Mouse (Mus musculus): ENCODE data around the gene Ildr2. TPM values are rescaled to one million over a fixed set of nuclear protein-coding genes. Genes with fewer than 3 reads are reported as not detected.

Gene Ildr2
- polyA plus RNA-seq, 1 experiment: 3.4 TPM

GRCm38 (mm10) chr1:166315706-166316105 lies 61.8 kb downstream of the Ildr2 start:
- H3K4me1 ChIP-seq (ENCODE audit: control insufficient read depth, insufficient read depth, low read length): peaks cover 7% of the 10 kb centered on the region; the same call in 1 of the 2 replicates
- WGBS: 10% methylated on average over 4 of the region's 4 CpGs
- no peak overlapping the region for H3K4me3 ChIP-seq (replicated peaks; ENCODE audit: insufficient read depth, low read depth, low read length)
- no peak for TF ChIP-seq POLR2A (IDR thresholded peaks at IDR 0.05; ENCODE audit: borderline replicate concordance, insufficient read depth, low read length)
- no peak for TF ChIP-seq CTCF (IDR thresholded peaks at IDR 0.05; ENCODE audit: borderline replicate concordance, insufficient read depth, low read depth, low read length)
- H3K27me3 ChIP-seq (ENCODE audit: control insufficient read depth, insufficient read depth, low read length): no peaks in the 10 kb centered on the region
- no peak overlapping the region for H3K27ac ChIP-seq (ENCODE audit: insufficient read depth, low read length)
- peak; percentile 24 to 43 for DNase-seq

GRCm38 (mm10) chr1:166319132-166319698 lies 65.3 kb downstream of the Ildr2 start:
- H3K4me3 ChIP-seq (replicated peaks; ENCODE audit: insufficient read depth, low read depth, low read length): no peak overlapping the region
- no peaks in the 10 kb centered on the region; the same call in 1 of the 2 replicates for H3K27me3 ChIP-seq (ENCODE audit: control insufficient read depth, insufficient read depth, low read length)
- DNase-seq: peak; percentile 55 to 68
- no peaks in the 10 kb centered on the region; the same call in 1 of the 2 replicates for H3K4me1 ChIP-seq (ENCODE audit: control insufficient read depth, insufficient read depth, low read length)
- WGBS: 18% methylated on average over 4 of the region's 4 CpGs
- no peak overlapping the region for H3K27ac ChIP-seq (ENCODE audit: insufficient read depth, low read length)
- TF ChIP-seq CTCF (IDR thresholded peaks at IDR 0.05; ENCODE audit: borderline replicate concordance, insufficient read depth, low read depth, low read length) (peak; percentile 73), POLR2A (IDR thresholded peaks at IDR 0.05; ENCODE audit: borderline replicate concordance, insufficient read depth, low read length) (no peak)

- Histone ChIP-seq H3K27me3 (ENCODE audit: control insufficient read depth, insufficient read depth, low read length) (no peaks in the 10 kb centered on the region; the same call in 1 of the 2 replicates), H3K27ac (ENCODE audit: insufficient read depth, low read length) (no peak overlapping the region), H3K4me3 (replicated peaks; ENCODE audit: insufficient read depth, low read depth, low read length) (no peak overlapping the region), H3K4me1 (ENCODE audit: control insufficient read depth, insufficient read depth, low read length) (0 out of 2 replicates have a peak, but pooled peaks cover 2% of the 10 kb centered on the region)
- TF ChIP-seq CTCF (IDR thresholded peaks at IDR 0.05; ENCODE audit: borderline replicate concordance, insufficient read depth, low read depth, low read length): no peak
- TF ChIP-seq POLR2A (IDR thresholded peaks at IDR 0.05; ENCODE audit: borderline replicate concordance, insufficient read depth, low read length): no peak
- DNase-seq: no peak
- WGBS: 83% methylated on average over 3 of the region's 3 CpGs
These were observed 72.5 kb downstream of the Ildr2 start for GRCm38 (mm10) chr1:166326421-166326820.

- TF ChIP-seq POLR2A (IDR thresholded peaks at IDR 0.05; ENCODE audit: borderline replicate concordance, insufficient read depth, low read length) (no peak), CTCF (IDR thresholded peaks at IDR 0.05; ENCODE audit: borderline replicate concordance, insufficient read depth, low read depth, low read length) (no peak)
- peak in 1 of 2 experiments; percentile 17 for DNase-seq
- Histone ChIP-seq H3K4me3 (replicated peaks; ENCODE audit: insufficient read depth, low read depth, low read length) (no peak overlapping the region), H3K27me3 (ENCODE audit: control insufficient read depth, insufficient read depth, low read length) (no peaks in the 10 kb centered on the region), H3K27ac (ENCODE audit: insufficient read depth, low read length) (no peak overlapping the region), H3K4me1 (ENCODE audit: control insufficient read depth, insufficient read depth, low read length) (0 out of 2 replicates have a peak, but pooled peaks cover 2% of the 10 kb centered on the region)
- 8% methylated on average over 3 of the region's 3 CpGs for WGBS
These were observed 76.8 kb downstream of the Ildr2 start for GRCm38 (mm10) chr1:166330752-166331151.

GRCm38 (mm10) chr1:166339110-166339509 lies 85.2 kb downstream of the Ildr2 start:
- H3K4me3 ChIP-seq (replicated peaks; ENCODE audit: insufficient read depth, low read depth, low read length): no peak overlapping the region
- H3K4me1 ChIP-seq (ENCODE audit: control insufficient read depth, insufficient read depth, low read length): no peaks in the 10 kb centered on the region
- no peak for TF ChIP-seq POLR2A (IDR thresholded peaks at IDR 0.05; ENCODE audit: borderline replicate concordance, insufficient read depth, low read length)
- TF ChIP-seq CTCF (IDR thresholded peaks at IDR 0.05; ENCODE audit: borderline replicate concordance, insufficient read depth, low read depth, low read length): no peak
- H3K27me3 ChIP-seq (ENCODE audit: control insufficient read depth, insufficient read depth, low read length): no peaks in the 10 kb centered on the region
- DNase-seq: no peak
- 39% methylated on average over 6 of the region's 6 CpGs for WGBS
- H3K27ac ChIP-seq (ENCODE audit: insufficient read depth, low read length): no peak overlapping the region

- 79% methylated on average over 2 of the region's 2 CpGs for whole genome bisulfite sequencing
- Histone ChIP-seq H3K27me3 (ENCODE audit: control insufficient read depth, insufficient read depth, low read length) (no peaks in the 10 kb centered on the region), H3K27ac (ENCODE audit: insufficient read depth, low read length) (no peak overlapping the region), H3K4me1 (ENCODE audit: control insufficient read depth, insufficient read depth, low read length) (no peaks in the 10 kb centered on the region), H3K4me3 (replicated peaks; ENCODE audit: insufficient read depth, low read depth, low read length) (no peak overlapping the region)
- DNase-seq: no peak
- TF ChIP-seq CTCF (IDR thresholded peaks at IDR 0.05; ENCODE audit: borderline replicate concordance, insufficient read depth, low read depth, low read length) (no peak), POLR2A (IDR thresholded peaks at IDR 0.05; ENCODE audit: borderline replicate concordance, insufficient read depth, low read length) (no peak)
These were observed 88.1 kb downstream of the Ildr2 start for GRCm38 (mm10) chr1:166342060-166342459.

GRCm38 (mm10) chr1:166342539-166342938 lies 88.6 kb downstream of the Ildr2 start:
- Histone ChIP-seq H3K4me3 (replicated peaks; ENCODE audit: insufficient read depth, low read depth, low read length) (no peak overlapping the region), H3K27me3 (ENCODE audit: control insufficient read depth, insufficient read depth, low read length) (no peaks in the 10 kb centered on the region), H3K27ac (ENCODE audit: insufficient read depth, low read length) (no peak overlapping the region), H3K4me1 (ENCODE audit: control insufficient read depth, insufficient read depth, low read length) (no peaks in the 10 kb centered on the region)
- 95% methylated on average over 1 of the region's 1 CpGs for WGBS
- no peak for DNase-seq
- TF ChIP-seq POLR2A (IDR thresholded peaks at IDR 0.05; ENCODE audit: borderline replicate concordance, insufficient read depth, low read length) (no peak), CTCF (IDR thresholded peaks at IDR 0.05; ENCODE audit: borderline replicate concordance, insufficient read depth, low read depth, low read length) (no peak)

- H3K4me1 ChIP-seq (ENCODE audit: control insufficient read depth, insufficient read depth, low read length): no peaks in the 10 kb centered on the region
- H3K27me3 ChIP-seq (ENCODE audit: control insufficient read depth, insufficient read depth, low read length): no peaks in the 10 kb centered on the region
- no peak for DNase-seq
- TF ChIP-seq CTCF (IDR thresholded peaks at IDR 0.05; ENCODE audit: borderline replicate concordance, insufficient read depth, low read depth, low read length): no peak
- no peak for TF ChIP-seq POLR2A (IDR thresholded peaks at IDR 0.05; ENCODE audit: borderline replicate concordance, insufficient read depth, low read length)
- H3K4me3 ChIP-seq (replicated peaks; ENCODE audit: insufficient read depth, low read depth, low read length): no peak overlapping the region
- 63% methylated on average over 5 of the region's 5 CpGs for WGBS
- H3K27ac ChIP-seq (ENCODE audit: insufficient read depth, low read length): no peak overlapping the region
These were observed 89.6 kb downstream of the Ildr2 start for GRCm38 (mm10) chr1:166343586-166343985.
